Mouse (Mus musculus) ES-E14 (cell line): ENCODE measurements around the gene 2900011O08Rik.

Source experiments
- CHD2 ChIP-seq: IDR thresholded peaks from 2 replicates; pipeline ENCODE4 v1.6.1; 2014; ENCODE audit warnings: mild to moderate bottlenecking, low read depth, low read length, inconsistent platforms
- HCFC1 ChIP-seq: IDR thresholded peaks from 2 replicates; pipeline ENCODE4 v1.6.1; 2012; ENCODE audit warnings: low read length, inconsistent platforms, borderline replicate concordance; ENCODE audit not compliant: insufficient read depth
- ZC3H11A ChIP-seq: IDR thresholded peaks from 2 replicates; pipeline ENCODE4 v1.6.1; 2012; ENCODE audit warnings: low read depth, mild to moderate bottlenecking, inconsistent platforms, low read length, borderline replicate concordance
- ZNF384 ChIP-seq: IDR thresholded peaks from 2 replicates; pipeline ENCODE4 v1.6.1; 2012; ENCODE audit warnings: low read depth, low read length, inconsistent platforms

GRCm38 (mm10) chr16:14003386-14004130 is 17.2 kb downstream of the 2900011O08Rik start:
- no peak for TF ChIP-seq ZC3H11A
- TF ChIP-seq CHD2: no peak
- no peak for TF ChIP-seq HCFC1
- no peak for TF ChIP-seq ZNF384
